In genomic region chr12:73040563-73041255, GRCm38 (mm10) we compare ENCODE assay signal across 12 mouse cellular contexts. TPM values are rescaled to one million over a fixed set of nuclear protein-coding genes. Genes with fewer than 3 reads are reported as not detected.
A peak's percentile ranks its signal among the peaks of the same experiment; 100 is the strongest.
DNase-seq lines count a peak whose midpoint lies in the region; ATAC-seq lines count a peak whose summit lies in the region.
"Had no signal": no experiment of that assay in that cellular context is flagged by ENCODE, and none has a peak within 500 bp of the region (broad histone marks: within the 10 kb centered on the region; RNA-seq: fewer than 3 reads in every experiment).

No protein-coding gene starts in this region.

- no peak overlapping the region for H3K9ac ChIP-seq in hindbrain, embryonic 14.5 days
- peak overlapping the region; percentile 61 for H3K9ac ChIP-seq in limb, embryonic 12.5 days (replicated peaks)
- H3K9ac ChIP-seq: heart, embryonic 13.5 days had no signal

- peak overlapping the region; percentile 61 for H3K4me3 ChIP-seq in hindbrain, embryonic 10.5 days
- no peak overlapping the region for H3K4me3 ChIP-seq in hindbrain, embryonic 14.5 days (replicated peaks; ENCODE audit: low read length)
- H3K4me3 ChIP-seq in brown adipose tissue, adult 24 weeks (ENCODE audit: insufficient read depth, low read depth, low read length) = peak overlapping the region; percentile 34
- peak overlapping the region; percentile 80 for H3K4me3 ChIP-seq in limb, embryonic 12.5 days (replicated peaks)

- peak overlapping the region; percentile 84 for H3K27ac ChIP-seq in hindbrain, embryonic 10.5 days
- H3K27ac ChIP-seq in hindbrain, embryonic 14.5 days = no peak overlapping the region
- H3K27ac ChIP-seq in brown adipose tissue, adult 24 weeks (replicated peaks; ENCODE audit: low read depth, low read length) = peak overlapping the region; percentile 40
- H3K27ac ChIP-seq in limb, embryonic 12.5 days = peak overlapping the region; percentile 68
- H3K27ac ChIP-seq: heart, embryonic 13.5 days; kidney, postnatal 0 days had no signal

- peaks cover 100% of the 10 kb centered on the region for H3K27me3 ChIP-seq in hindbrain, embryonic 10.5 days (ENCODE audit: insufficient read depth, poor library complexity, severe bottlenecking)
- peaks cover 96% of the 10 kb centered on the region for H3K27me3 ChIP-seq in hindbrain, embryonic 14.5 days (ENCODE audit: control insufficient read depth, insufficient read depth, low read length)
- peaks cover 77% of the 10 kb centered on the region for H3K27me3 ChIP-seq in limb, embryonic 12.5 days

- no peaks in the 10 kb centered on the region for H3K36me3 ChIP-seq in hindbrain, embryonic 10.5 days
- no peaks in the 10 kb centered on the region for H3K36me3 ChIP-seq in hindbrain, embryonic 14.5 days (replicated peaks; ENCODE audit: control insufficient read depth, insufficient read depth)
- H3K36me3 ChIP-seq in limb, embryonic 12.5 days = peaks cover 10% of the 10 kb centered on the region; the same call in 1 of the 2 replicates
- H3K36me3 ChIP-seq: heart, embryonic 13.5 days had no signal

- peaks cover 28% of the 10 kb centered on the region for H3K4me1 ChIP-seq in hindbrain, embryonic 10.5 days (replicated peaks)
- no peaks in the 10 kb centered on the region for H3K4me1 ChIP-seq in hindbrain, embryonic 14.5 days (replicated peaks; ENCODE audit: control insufficient read depth, insufficient read depth, low read length)
- peaks cover 3% of the 10 kb centered on the region; the same call in 1 of the 2 replicates for H3K4me1 ChIP-seq in brown adipose tissue, adult 24 weeks (ENCODE audit: control insufficient read depth, insufficient read depth, insufficient read length, low read length)
- peaks cover 36% of the 10 kb centered on the region for H3K4me1 ChIP-seq in limb, embryonic 12.5 days (replicated peaks)

- no peak overlapping the region; the same call in 1 of the 2 replicates for H3K4me2 ChIP-seq in hindbrain, embryonic 14.5 days (replicated peaks)
- peak overlapping the region; percentile 75 for H3K4me2 ChIP-seq in limb, embryonic 12.5 days
- H3K4me2 ChIP-seq: heart, embryonic 13.5 days had no signal

- no peaks in the 10 kb centered on the region for H3K9me3 ChIP-seq in hindbrain, embryonic 10.5 days
- no peaks in the 10 kb centered on the region for H3K9me3 ChIP-seq in hindbrain, embryonic 14.5 days (ENCODE audit: control insufficient read depth, low read length)
- H3K9me3 ChIP-seq in limb, embryonic 12.5 days = no peaks in the 10 kb centered on the region
- H3K9me3 ChIP-seq: heart, embryonic 13.5 days had no signal

- DNase-seq in hindbrain, embryonic 10.5 days (ENCODE audit: low spot score) = peak; percentile 53
- no peak for DNase-seq in hindbrain, embryonic 14.5 days (ENCODE audit: low spot score)
- DNase-seq in ES-CJ7 (ENCODE audit: low read depth, low spot score) = peak; percentile 9
- no peak for DNase-seq in layer of hippocampus, adult 18-20 months (ENCODE audit: low spot score in 2 of 2)
- DNase-seq in frontal cortex, postnatal 14 days (ENCODE audit: low spot score in 2 of 2) = no peak
- DNase-seq: left cerebral cortex, postnatal 4 days; lung, postnatal 36 days; thymus, postnatal 36 days had no signal

- 1% methylated on average over 27 of the region's 27 CpGs for WGBS in hindbrain, embryonic 10.5 days
- 2% methylated on average over 27 of the region's 27 CpGs for WGBS in hindbrain, embryonic 14.5 days
- 2% methylated on average over 27 of the region's 27 CpGs for WGBS in limb, embryonic 12.5 days

- ATAC-seq in hindbrain, embryonic 14.5 days (ENCODE audit: low FRiP score) = no peak
- no peak for ATAC-seq in limb, embryonic 12.5 days (ENCODE audit: insufficient number of reproducible peaks, insufficient read depth, low FRiP score, low TSS enrichment, low read depth)

RNA-seq across cellular contexts. Expression of gene Six1, which starts 13.0 kb away (rescaled TPM):
- 21.1 and 33.5 TPM in 2 replicates for polyA plus RNA-seq in hindbrain, embryonic 10.5 days (2016; fragmentation: Nextera tagmentation; extraction: Ambion mirVana)
- 0.43 and 0.53 TPM in 2 replicates for polyA plus RNA-seq in hindbrain, embryonic 14.5 days (2014; fragmentation: Nextera tagmentation; extraction: Ambion mirVana)
- polyA plus RNA-seq in brown adipose tissue, adult 24 weeks (2012; ENCODE audit: insufficient read depth, insufficient read length, missing spikeins) = 14.0 and 20.7 TPM in 2 replicates
- polyA plus RNA-seq in limb, embryonic 12.5 days (2016; fragmentation: Nextera tagmentation; extraction: Ambion mirVana) = 60.3 and 72.1 TPM in 2 replicates
- total RNA-seq in layer of hippocampus, adult 18-20 months (2021) = under 1 TPM; 0.15 to 0.69 TPM

Comparison
In these comparisons a context has a peak if more than half of its experiments do, and no peak if none do; other contexts are left out.
1. DNase-seq: peak in hindbrain, embryonic 10.5 days (single experiment) and ES-CJ7 (single experiment); none in hindbrain, embryonic 14.5 days (single experiment), layer of hippocampus, adult 18-20 months (0 of 2) and frontal cortex, postnatal 14 days (0 of 2).